Mouse (Mus musculus): ENCODE data around the gene Csnk1e.

DNA sequence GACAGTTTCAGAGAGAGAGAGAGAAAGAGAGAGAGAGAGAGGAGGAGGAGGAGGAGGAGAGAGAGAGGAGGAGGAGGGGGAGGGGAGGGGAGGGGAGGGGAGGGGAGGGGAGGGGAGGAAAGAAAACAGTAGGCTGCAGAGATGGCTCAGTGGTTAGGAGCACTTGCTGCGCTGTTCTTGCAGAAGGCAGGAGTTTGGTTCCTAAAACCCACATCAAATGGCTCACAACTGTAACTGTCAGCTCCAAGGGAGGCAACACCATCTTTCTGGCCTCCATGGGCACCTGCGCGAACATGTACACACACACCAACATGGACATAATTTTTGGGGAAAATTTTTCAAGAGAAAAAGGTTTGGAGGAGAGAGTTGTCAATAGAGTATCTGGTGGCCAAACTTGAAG is 42.2 kb downstream of the Csnk1e start:
- TF ChIP-seq POLR2A (IDR thresholded peaks at IDR 0.05; ENCODE audit: insufficient read depth, low read length), result no peak
- TF ChIP-seq CTCF (IDR thresholded peaks at IDR 0.05; ENCODE audit: low read depth, low read length), result no peak
- TF ChIP-seq EP300 (IDR thresholded peaks at IDR 0.05; ENCODE audit: insufficient read depth, low read depth, low read length), result no peak
